Mouse (Mus musculus) urinary bladder, postnatal 10 days (tissue): ENCODE data around the gene Asb1.
A peak's percentile ranks its signal among the peaks of the same experiment; 100 is the strongest.

Source experiments
- DNase-seq: peaks from one replicate; pipeline ENCODE4 v3.0.0; 2022; ENCODE audit warnings: low spot score

Gene Asb1

GRCm38 (mm10) chr1:91545226-91545625 is 4.9 kb downstream of the Asb1 start:
- DNase-seq = no peak

DNA sequence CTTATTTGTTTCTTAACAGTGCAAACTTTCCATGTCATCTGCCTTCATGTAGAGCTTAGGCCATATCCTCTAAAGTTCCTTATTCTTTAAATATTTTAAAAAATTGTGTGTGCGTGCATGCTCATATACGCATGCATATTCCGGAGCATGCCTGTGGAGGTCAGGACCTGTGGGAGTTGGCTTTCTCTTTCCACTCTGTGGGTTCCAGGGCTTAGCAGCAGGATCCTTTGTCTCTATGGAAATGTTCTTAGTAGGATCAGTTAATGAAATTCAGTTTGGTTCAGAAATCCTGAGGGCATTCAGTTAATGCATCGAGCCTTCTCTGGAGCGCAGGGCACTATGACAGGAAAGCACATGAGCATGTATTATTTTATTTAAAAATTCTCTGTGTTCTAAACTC is 7.2 kb downstream of the Asb1 start:
- no peak for DNase-seq

- DNase-seq = no peak
Measured at GRCm38 (mm10) chr1:91549073-91549472, 8.7 kb downstream of the Asb1 start.

DNA sequence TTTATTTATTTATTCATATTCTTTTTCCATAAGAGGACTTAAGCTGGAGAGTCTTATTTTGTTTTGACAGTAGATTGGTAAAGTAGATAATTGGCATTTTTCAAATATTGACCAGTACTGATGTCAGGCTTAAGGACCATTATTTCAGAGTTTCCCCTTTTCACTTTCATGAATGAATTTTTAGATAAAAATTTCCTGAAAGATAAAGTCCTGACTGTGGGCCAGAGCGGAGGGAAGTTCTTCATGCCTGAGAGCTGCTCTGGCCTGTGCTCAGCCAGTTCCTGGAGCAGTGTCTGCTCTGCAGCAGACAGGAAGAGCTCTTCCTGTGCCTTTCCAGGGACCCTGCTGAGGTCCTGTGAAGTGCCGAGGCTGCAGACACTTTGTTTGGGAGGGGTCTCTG is 16.8 kb downstream of the Asb1 start:
- DNase-seq = no peak

GRCm38 (mm10) chr1:91561226-91561625 is 20.9 kb downstream of the Asb1 start:
- DNase-seq = no peak

DNA sequence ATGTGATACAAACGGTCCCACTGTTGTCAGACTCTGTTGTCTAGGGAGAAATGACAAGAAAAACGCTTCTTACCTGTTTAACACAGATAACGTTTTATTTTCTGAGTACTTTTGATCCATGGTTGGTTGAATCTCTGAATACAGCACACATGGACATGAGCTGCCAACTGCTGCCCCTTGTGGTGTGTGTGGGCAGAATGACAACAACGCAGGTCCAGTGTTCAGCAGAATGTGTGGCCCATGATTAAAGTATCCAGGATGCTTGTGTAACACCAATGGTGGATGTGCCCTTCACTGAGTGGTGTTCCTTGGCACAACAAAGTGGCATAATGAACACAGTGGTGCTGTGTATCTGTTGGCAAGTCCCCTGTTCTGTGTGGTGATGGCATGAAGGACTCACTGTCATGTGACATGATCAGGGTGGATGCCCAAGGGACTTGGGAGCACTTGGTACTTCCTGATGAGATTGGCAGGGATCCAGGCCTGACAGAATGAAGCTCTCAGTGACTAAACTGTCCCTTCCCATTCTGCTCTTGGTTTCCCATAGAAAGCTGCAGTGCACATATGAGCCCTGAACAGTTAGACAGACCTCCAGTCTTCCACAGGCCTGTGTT is 22.7 kb downstream of the Asb1 start:
- DNase-seq = no peak

DNA sequence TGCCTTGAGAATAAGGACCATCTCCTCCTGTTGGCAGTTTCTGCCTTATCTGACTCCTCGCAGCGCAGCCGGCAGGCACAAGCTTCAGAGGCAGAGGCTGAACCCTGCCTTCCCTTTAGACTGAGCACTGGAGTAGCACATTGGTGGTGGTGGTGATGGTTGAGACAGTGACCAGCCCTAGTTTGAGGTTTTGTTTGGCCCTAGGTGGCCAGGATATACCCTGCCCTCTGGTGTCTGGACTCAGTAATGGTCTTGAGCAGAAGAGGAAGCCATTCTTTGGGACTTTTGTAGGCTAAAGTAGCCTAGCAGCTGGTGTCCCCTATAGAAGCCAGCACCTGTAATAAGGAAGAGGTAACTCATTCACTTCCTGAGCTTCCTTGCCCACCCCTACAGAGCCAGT is 23.7 kb downstream of the Asb1 start:
- no peak for DNase-seq

GRCm38 (mm10) chr1:91564598-91564997 is 24.3 kb downstream of the Asb1 start:
- no peak for DNase-seq

- DNase-seq = no peak
Measured at GRCm38 (mm10) chr1:91567269-91567668, 26.9 kb downstream of the Asb1 start.

DNA sequence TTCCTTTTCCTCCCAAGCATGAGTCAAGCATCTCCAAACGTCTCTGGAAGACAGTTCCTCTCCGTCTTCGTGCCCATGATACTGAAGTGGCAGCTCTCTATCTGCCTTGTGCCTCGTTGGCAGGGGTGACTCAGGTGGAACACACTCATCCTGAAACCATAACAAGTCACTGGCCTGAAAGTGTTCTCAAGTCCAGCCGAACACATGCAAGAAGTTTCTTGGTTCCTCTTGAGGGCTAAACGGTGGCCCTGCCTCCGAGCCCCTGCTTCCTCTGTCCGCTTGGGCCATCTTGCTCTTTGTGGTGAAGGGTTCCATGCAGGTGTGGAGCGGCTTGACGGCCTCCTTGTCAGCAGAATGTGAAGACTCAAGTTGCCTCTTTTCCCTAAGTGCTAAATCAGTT is 32.1 kb downstream of the Asb1 start:
- DNase-seq = no peak

GRCm38 (mm10) chr1:91574208-91574607 is 33.9 kb downstream of the Asb1 start:
- DNase-seq = no peak

DNA sequence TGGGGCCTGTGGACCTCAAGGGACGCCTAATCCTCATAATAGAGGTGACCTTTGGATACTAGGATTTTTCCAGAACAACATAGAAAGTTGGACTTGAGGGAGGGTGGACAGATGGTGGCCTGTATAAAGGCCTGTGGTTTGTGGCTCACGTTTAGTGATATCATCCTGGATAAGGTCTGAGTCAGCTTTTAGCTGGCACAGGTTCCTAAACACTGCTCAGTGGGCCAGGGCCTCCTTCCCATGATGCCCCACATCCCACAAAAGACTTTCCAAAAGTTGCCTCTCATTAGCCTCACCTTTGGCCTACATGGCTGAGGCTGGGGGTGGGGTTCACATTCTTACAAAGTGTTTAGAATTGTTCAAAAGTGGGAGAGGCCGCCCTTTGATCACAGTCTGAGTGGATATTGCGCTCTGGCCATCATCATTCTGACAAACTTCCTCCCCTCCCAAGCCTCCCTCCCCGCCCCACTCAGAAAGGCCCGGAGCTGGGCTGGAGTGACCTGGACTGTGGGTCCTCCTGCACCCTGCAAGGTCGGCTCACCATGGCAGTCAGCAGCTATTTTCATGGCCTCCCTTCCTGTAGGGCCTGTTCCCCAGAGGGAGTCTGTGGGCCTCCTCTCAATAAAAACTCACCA is 37.7 kb downstream of the Asb1 start:
- DNase-seq = no peak

GRCm38 (mm10) chr1:91580503-91580902 is 40.2 kb downstream of the Asb1 start:
- no peak for DNase-seq

GRCm38 (mm10) chr1:91581206-91581605 is 40.9 kb downstream of the Asb1 start:
- DNase-seq = no peak

GRCm38 (mm10) chr1:91584969-91585835 is 44.9 kb downstream of the Asb1 start:
- DNase-seq = no peak

DNA sequence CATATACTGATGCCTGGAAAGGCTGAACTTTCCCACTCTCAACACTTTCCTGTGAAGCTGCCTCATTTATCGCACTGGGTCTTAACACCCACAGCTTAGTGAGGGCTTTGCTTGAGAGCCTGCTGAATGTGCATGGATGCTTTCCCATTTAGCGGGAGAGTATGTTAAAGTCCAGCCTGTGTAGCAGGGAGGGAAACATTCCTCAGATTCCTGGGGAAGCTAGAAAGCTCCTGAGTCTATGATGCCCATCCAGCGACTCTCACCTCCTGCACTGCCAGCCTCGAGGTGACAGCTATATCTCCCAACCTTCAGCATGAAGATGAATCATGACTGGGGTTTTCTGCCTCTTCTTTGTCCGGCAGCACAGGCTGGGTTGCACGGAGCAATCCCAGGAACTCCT is 49.4 kb downstream of the Asb1 start:
- no peak for DNase-seq

DNA sequence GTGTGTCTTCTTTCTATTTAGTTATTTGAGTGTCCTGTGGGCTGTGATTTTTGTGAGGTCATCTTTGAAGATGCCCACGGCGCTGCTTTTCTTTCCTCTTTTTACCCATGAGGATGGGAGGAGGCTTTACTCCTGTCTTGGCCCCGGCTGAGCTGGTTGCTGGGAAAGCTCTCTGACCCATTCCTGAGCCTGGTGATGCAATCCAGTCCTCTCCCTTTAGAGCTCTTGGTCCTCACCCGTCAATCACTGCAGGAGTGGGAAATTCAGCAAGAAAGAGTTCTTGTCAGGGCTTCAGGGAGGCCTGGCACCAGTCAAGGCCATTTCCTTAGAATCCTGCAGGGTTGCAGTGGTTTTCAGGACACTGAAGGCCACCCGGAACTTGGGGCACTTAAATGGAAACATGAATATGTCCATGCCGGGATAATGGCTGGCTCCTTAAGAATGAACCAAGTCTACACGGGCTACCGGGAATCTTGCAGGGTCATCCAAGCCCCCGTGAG is 55.2 kb downstream of the Asb1 start:
- no peak for DNase-seq

DNA sequence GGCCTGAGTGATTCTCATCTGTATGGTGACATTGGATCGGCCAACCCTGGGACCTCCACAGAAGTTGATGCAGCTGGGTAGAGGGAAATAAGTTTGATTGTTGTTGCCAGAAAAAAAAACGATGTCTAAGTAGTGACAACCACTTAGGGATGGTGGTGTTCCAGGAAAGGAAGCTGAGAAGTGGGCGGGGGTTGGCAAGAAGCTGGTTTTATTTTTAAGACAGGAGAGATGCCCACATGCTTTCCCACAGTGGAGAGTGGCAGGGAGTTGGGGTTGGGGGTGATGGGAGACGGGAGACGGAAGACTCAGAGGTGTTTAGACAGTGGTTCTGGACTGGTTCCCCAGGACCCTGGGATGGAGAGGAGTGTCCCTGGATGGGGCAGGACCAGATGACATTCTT is 57.3 kb downstream of the Asb1 start:
- DNase-seq = no peak

DNA sequence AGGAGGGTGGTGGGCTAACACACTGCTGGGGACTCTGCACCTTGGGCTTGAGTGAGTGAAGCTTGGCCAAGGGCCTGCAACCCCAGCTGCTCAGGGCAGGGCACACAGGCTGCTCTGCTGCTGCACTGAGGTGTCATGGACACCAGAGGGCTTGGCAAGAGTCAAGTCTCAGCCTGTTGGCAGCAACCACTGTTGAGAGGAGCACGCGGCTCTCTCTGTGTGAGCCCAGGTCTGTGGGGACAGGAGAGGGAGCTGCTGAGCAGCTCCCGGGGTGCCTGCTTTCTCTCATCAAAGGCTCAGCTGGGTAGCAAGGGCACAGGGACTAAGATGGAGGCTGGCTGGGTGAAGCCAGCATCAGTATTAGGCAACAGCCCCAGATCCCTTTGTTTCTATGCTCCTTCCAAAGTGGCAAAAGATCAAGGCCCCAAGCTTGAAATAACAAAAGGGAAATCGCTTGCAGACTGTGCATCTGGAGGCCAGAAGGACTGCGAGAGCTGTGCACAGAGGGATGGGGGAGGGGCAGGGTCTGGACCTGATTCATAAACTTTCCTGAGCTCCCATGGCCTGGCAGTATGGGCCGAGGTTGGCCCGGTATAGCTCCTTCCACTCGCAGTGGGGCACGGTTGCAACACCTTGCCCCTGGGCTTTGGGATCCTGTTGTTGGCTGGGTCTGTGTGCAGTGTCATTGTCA is 60.5 kb downstream of the Asb1 start:
- peak; percentile 32 for DNase-seq

GRCm38 (mm10) chr1:91601362-91602096 is 61.2 kb downstream of the Asb1 start:
- no peak for DNase-seq

DNA sequence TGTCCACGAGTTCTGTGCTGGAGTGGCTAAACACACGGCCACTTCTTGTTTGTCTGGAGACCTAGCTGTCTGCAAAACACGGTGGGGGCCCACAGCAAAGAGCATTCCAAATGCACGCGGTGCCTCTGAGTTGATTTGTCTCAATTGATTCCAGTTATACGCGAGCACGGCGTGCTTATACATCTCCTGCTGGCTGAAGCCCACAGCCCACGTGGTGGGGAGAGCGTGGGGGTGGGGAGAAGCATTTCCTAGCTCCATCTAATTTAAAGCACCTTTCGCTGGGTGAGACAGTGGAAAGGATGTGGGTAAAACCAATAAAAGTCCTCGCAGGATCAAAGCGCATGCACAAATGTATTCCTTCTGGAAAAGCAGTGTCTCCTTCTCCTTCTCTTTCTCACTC is 65.3 kb downstream of the Asb1 start:
- DNase-seq = no peak

DNA sequence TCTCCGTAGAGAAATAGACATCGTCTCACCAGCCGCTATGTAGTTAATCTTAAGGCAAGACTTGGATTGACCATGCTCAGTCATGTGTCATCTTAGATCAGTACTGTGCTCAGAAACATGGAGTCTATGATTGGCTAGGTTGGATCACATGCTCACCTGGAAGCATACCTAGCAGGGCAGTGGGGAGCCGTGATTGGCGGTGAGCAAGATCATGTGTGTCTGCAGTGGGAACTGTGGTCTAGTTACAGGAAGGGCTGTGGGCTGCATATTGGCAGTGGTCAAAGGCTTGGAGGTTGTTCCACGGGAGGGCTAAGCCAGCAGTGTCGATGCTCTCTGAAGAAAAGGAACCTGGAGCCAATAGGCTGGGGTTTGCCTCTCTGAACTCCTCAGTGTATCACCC is 66.4 kb downstream of the Asb1 start:
- no peak for DNase-seq
